Comparison of ENCODE assay signal across 32 mouse cellular contexts in the genomic region with DNA sequence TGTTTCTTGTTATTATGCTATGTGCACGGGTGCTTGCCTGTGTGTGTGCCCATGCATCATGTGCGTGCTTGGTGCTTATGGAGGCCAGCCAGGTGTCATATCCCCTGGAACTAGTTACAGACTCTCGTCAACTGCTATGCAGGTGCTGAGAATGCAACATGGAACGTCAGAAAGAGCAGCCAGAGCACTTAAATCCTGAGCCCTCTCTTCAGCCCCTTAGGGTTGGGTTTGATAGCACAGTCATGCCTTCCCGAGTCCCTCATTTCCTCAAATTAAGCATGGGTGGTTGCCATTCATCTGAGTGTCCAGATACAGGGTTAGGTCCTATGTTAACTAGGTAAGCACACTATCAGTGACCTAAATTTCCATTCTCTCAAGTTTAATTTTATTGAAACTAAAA.
"Had no signal": no experiment of that assay in that cellular context is flagged by ENCODE, and none has a peak within 500 bp of the region (broad histone marks: within the 10 kb centered on the region; RNA-seq: fewer than 3 reads in every experiment).

No protein-coding gene starts in this region.

- H3K36me3 ChIP-seq: limb, embryonic 10.5 days; limb, embryonic 12.5 days; limb, embryonic 13.5 days; limb, embryonic 15.5 days; liver, embryonic 12.5 days; liver, embryonic 13.5 days; liver, embryonic 15.5 days; lung, embryonic 15.5 days; midbrain, embryonic 10.5 days; midbrain, embryonic 12.5 days; midbrain, embryonic 13.5 days; midbrain, embryonic 15.5 days; neural tube, embryonic 12.5 days had no signal

- H3K9ac ChIP-seq: limb, embryonic 12.5 days; limb, embryonic 13.5 days; limb, embryonic 15.5 days; liver, embryonic 12.5 days; liver, embryonic 13.5 days; liver, embryonic 14.5 days; liver, embryonic 15.5 days; liver, postnatal 0 days; lung, embryonic 14.5 days; lung, embryonic 15.5 days; midbrain, embryonic 12.5 days; midbrain, embryonic 13.5 days; midbrain, embryonic 15.5 days; neural tube, embryonic 12.5 days had no signal

- ATAC-seq: liver, embryonic 12.5 days; liver, postnatal 0 days; lung, postnatal 0 days; midbrain, embryonic 13.5 days; midbrain, embryonic 15.5 days; midbrain, embryonic 16.5 days had no signal

- H3K4me2 ChIP-seq: limb, embryonic 12.5 days; limb, embryonic 13.5 days; limb, embryonic 15.5 days; liver, embryonic 11.5 days; liver, embryonic 12.5 days; liver, embryonic 13.5 days; liver, embryonic 15.5 days; lung, embryonic 14.5 days; lung, embryonic 15.5 days; midbrain, embryonic 12.5 days; midbrain, embryonic 13.5 days; midbrain, embryonic 15.5 days; neural tube, embryonic 12.5 days had no signal

- H3K4me1 ChIP-seq: limb, embryonic 10.5 days; limb, embryonic 12.5 days; limb, embryonic 13.5 days; limb, embryonic 15.5 days; liver, embryonic 12.5 days; liver, embryonic 13.5 days; liver, embryonic 15.5 days; lung, embryonic 15.5 days; midbrain, embryonic 12.5 days; midbrain, embryonic 13.5 days; midbrain, embryonic 15.5 days; neural tube, embryonic 12.5 days had no signal

- H3K27me3 ChIP-seq: limb, embryonic 12.5 days; limb, embryonic 13.5 days; limb, embryonic 15.5 days; liver, embryonic 12.5 days; liver, embryonic 13.5 days; liver, embryonic 15.5 days; lung, embryonic 15.5 days; megakaryocyte, embryonic 14.5 days; neural tube, embryonic 12.5 days had no signal

- DNase-seq: left cerebral cortex, postnatal 4 days; liver; liver, embryonic 13.5 days; liver, postnatal 0 days; lung, adult 18-20 months; lung, adult 2 months; lung, embryonic 14.5 days; lung, postnatal 10 days; lung, postnatal 14 days; lung, postnatal 36 days; lung, postnatal 4 days; midbrain, embryonic 14.5 days had no signal

- H3K9me3 ChIP-seq: limb, embryonic 10.5 days; limb, embryonic 12.5 days; limb, embryonic 13.5 days; limb, embryonic 15.5 days; liver, embryonic 12.5 days; liver, embryonic 13.5 days; liver, embryonic 15.5 days; lung, embryonic 15.5 days; megakaryocyte, embryonic 14.5 days; midbrain, embryonic 10.5 days; midbrain, embryonic 12.5 days; midbrain, embryonic 13.5 days; midbrain, embryonic 15.5 days; neural tube, embryonic 12.5 days had no signal

- H3K27ac ChIP-seq: left cerebral cortex, adult 2 months; limb, embryonic 10.5 days; limb, embryonic 12.5 days; limb, embryonic 13.5 days; limb, embryonic 15.5 days; liver, embryonic 12.5 days; liver, embryonic 13.5 days; liver, embryonic 14.5 days; liver, embryonic 15.5 days; lung, embryonic 15.5 days; macrophage; midbrain, embryonic 10.5 days; midbrain, embryonic 12.5 days; midbrain, embryonic 13.5 days; midbrain, embryonic 15.5 days; neural tube, embryonic 12.5 days had no signal

- H3K4me3 ChIP-seq: left cerebral cortex, adult 2 months; limb, embryonic 10.5 days; limb, embryonic 12.5 days; limb, embryonic 13.5 days; limb, embryonic 15.5 days; liver, embryonic 12.5 days; liver, embryonic 13.5 days; liver, embryonic 15.5 days; lung, embryonic 15.5 days; megakaryocyte, embryonic 14.5 days; midbrain, embryonic 10.5 days; midbrain, embryonic 12.5 days; midbrain, embryonic 13.5 days; midbrain, embryonic 15.5 days; myocyte; neural tube, embryonic 12.5 days had no signal
